Mouse (Mus musculus) erythroblast, embryonic 14.5 days (primary cell): ENCODE results near the gene Emc3.

Experiments used
- GATA1 ChIP-seq: IDR thresholded peaks from 2 replicates; pipeline ENCODE4 v1.6.1; 2012; ENCODE audit warnings: low read length, inconsistent platforms, mixed read lengths
- TAL1 ChIP-seq: IDR thresholded peaks from 3 replicates; pipeline ENCODE4 v1.6.1; 2012; ENCODE audit warnings: low read length, inconsistent platforms, mixed read lengths

DNA sequence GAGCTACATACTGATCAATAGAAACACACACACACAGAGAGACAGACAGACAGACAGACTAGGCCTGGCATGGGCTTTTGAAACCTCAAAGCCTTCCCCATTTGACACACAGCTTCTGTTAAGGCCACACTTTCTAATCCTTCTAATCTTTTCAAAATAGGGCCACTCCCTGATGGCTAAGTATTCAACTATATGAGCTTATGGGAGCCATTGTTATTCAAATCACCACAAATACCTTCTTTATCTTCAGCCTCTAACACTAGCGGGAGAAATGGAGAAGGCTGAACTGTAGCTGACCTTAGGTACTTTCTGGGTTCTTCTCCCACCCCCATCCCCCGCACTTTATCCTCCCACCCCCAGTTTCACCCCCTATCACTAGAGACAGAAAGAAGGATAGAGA is 28.7 kb downstream of the Emc3 start:
- no peak for TF ChIP-seq TAL1
- no peak for TF ChIP-seq GATA1
